Comparison of ENCODE assay signal across 19 mouse cellular contexts in the genomic region with DNA sequence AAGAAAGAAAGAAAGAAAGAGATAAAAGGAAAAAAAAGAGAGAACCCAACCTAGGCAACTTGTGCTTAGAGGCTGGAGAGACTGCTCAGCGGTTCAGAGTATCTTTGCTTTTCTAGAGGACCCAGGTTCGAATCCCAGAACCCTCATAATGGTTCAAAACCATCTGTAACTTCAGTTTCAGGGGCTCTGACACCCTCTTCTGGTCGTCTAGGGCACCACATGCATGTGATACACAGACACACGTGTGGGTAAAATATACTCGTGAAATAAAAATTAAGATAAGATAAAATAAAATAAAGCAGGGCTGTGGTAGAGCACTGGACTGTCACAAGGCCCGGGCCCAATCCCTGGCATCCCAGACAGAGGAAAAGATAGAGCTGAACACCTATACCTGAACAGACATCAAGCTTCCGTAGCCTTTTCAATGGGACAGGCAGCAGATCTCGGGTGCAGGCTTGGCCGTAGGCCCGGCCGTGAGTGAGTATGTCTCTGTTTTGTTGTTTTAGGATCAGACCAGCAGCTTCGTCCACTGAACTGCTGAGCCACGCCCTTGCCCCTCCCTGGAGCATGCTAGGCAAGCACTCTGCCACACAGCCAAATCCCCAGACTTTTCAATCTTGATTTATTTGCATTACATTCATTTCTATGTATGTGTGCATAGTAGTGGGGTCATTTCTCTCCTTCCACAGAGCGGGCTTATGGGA. TPM values are rescaled to one million over a fixed set of nuclear protein-coding genes. Genes with fewer than 3 reads are reported as not detected.
A peak's percentile ranks its signal among the peaks of the same experiment; 100 is the strongest.
DNase-seq lines count a peak whose midpoint lies in the region; ATAC-seq and TF ChIP-seq lines count a peak whose summit lies in the region.
"Had no signal": no experiment of that assay in that cellular context is flagged by ENCODE, and none has a peak within 500 bp of the region (broad histone marks: within the 10 kb centered on the region; RNA-seq: fewer than 3 reads in every experiment).

No protein-coding gene starts in this region.

- no peak overlapping the region for H3K27ac ChIP-seq in kidney, embryonic 14.5 days (ENCODE audit: low read depth, low read length)
- H3K27ac ChIP-seq in midbrain, postnatal 0 days (ENCODE audit: low read depth, low read length): no peak overlapping the region
- no peak overlapping the region for H3K27ac ChIP-seq in midbrain, embryonic 15.5 days
- peak overlapping the region; percentile 33; the same call in 1 of the 2 replicates for H3K27ac ChIP-seq in stomach, embryonic 16.5 days (ENCODE audit: low read length)
- no peak overlapping the region for H3K27ac ChIP-seq in forebrain, postnatal 0 days (ENCODE audit: low read depth, low read length)
- H3K27ac ChIP-seq: forebrain, embryonic 15.5 days; heart, embryonic 15.5 days; hindbrain, embryonic 10.5 days; midbrain, embryonic 12.5 days had no signal

- no peaks in the 10 kb centered on the region for H3K27me3 ChIP-seq in kidney, embryonic 14.5 days (ENCODE audit: control insufficient read depth, insufficient read depth, low read length)
- H3K27me3 ChIP-seq in midbrain, postnatal 0 days (ENCODE audit: insufficient read depth, low read length): no peaks in the 10 kb centered on the region
- H3K27me3 ChIP-seq in midbrain, embryonic 15.5 days (replicated peaks): no peaks in the 10 kb centered on the region
- H3K27me3 ChIP-seq in stomach, embryonic 16.5 days (ENCODE audit: control insufficient read depth, insufficient read depth, low read length): no peaks in the 10 kb centered on the region
- H3K27me3 ChIP-seq in forebrain, postnatal 0 days (ENCODE audit: insufficient read depth, low read length): no peaks in the 10 kb centered on the region
- H3K27me3 ChIP-seq: forebrain, embryonic 15.5 days; heart, embryonic 15.5 days; midbrain, embryonic 12.5 days had no signal

- no peaks in the 10 kb centered on the region for H3K9me3 ChIP-seq in kidney, embryonic 14.5 days (ENCODE audit: control insufficient read depth, low read length)
- H3K9me3 ChIP-seq in midbrain, postnatal 0 days (ENCODE audit: low read length): no peaks in the 10 kb centered on the region
- no peaks in the 10 kb centered on the region for H3K9me3 ChIP-seq in midbrain, embryonic 15.5 days
- no peaks in the 10 kb centered on the region for H3K9me3 ChIP-seq in stomach, embryonic 16.5 days (replicated peaks; ENCODE audit: control insufficient read depth, low read length)
- no peaks in the 10 kb centered on the region for H3K9me3 ChIP-seq in forebrain, postnatal 0 days (ENCODE audit: low read length)
- H3K9me3 ChIP-seq: forebrain, embryonic 15.5 days; heart, embryonic 15.5 days; hindbrain, embryonic 10.5 days; midbrain, embryonic 12.5 days had no signal

- H3K9ac ChIP-seq in kidney, embryonic 14.5 days (ENCODE audit: low read depth, low read length): no peak overlapping the region
- H3K9ac ChIP-seq in midbrain, postnatal 0 days (replicated peaks; ENCODE audit: low read length, poor library complexity, severe bottlenecking): no peak overlapping the region
- no peak overlapping the region for H3K9ac ChIP-seq in midbrain, embryonic 15.5 days
- H3K9ac ChIP-seq in stomach, embryonic 16.5 days (ENCODE audit: low read length): no peak overlapping the region
- H3K9ac ChIP-seq in forebrain, postnatal 0 days: no peak overlapping the region
- H3K9ac ChIP-seq: forebrain, embryonic 15.5 days; heart, embryonic 15.5 days; midbrain, embryonic 12.5 days had no signal

- TF ChIP-seq CTCF in midbrain, postnatal 0 days (IDR thresholded peaks at IDR 0.05): peak; percentile 32
- TF ChIP-seq CTCF in forebrain, postnatal 0 days (IDR thresholded peaks at IDR 0.05; ENCODE audit: low read depth): no peak

- no peak for ATAC-seq in kidney, embryonic 14.5 days (ENCODE audit: low FRiP score, low TSS enrichment)
- no peak for ATAC-seq in midbrain, postnatal 0 days (ENCODE audit: low FRiP score)
- ATAC-seq in midbrain, embryonic 15.5 days (replicated peaks): no peak
- no peak for ATAC-seq in stomach, embryonic 16.5 days (ENCODE audit: insufficient read depth, low FRiP score)
- no peak for ATAC-seq in forebrain, postnatal 0 days
- ATAC-seq: forebrain, embryonic 15.5 days; inflammation-experienced regulatory T-cells, adult 6 months had no signal

- WGBS in kidney, embryonic 14.5 days: 76% methylated on average over 14 of the region's 14 CpGs
- WGBS in midbrain, postnatal 0 days: 80% methylated on average over 14 of the region's 14 CpGs
- 79% methylated on average over 14 of the region's 14 CpGs for WGBS in midbrain, embryonic 15.5 days
- WGBS in stomach, embryonic 16.5 days: 65% methylated on average over 14 of the region's 14 CpGs
- 75% methylated on average over 14 of the region's 14 CpGs for WGBS in forebrain, postnatal 0 days

- peak; percentile 44 for DNase-seq in kidney, postnatal 14 days
- no peak for DNase-seq in midbrain, postnatal 0 days (ENCODE audit: low spot score)
- peak; percentile 47 for DNase-seq in NIH3T3 (ENCODE audit: low read depth)
- no peak for DNase-seq in forebrain, postnatal 0 days
- DNase-seq: adrenal gland, postnatal 10 days; cerebellum, adult 2 months; right cerebral cortex, postnatal 25 days; thymus, adult 18-20 months had no signal

- H3K4me3 ChIP-seq in kidney, embryonic 14.5 days (ENCODE audit: low read length): no peak overlapping the region
- no peak overlapping the region for H3K4me3 ChIP-seq in midbrain, postnatal 0 days (ENCODE audit: low read depth, low read length)
- no peak overlapping the region for H3K4me3 ChIP-seq in midbrain, embryonic 15.5 days
- H3K4me3 ChIP-seq in stomach, embryonic 16.5 days (replicated peaks; ENCODE audit: low read length): no peak overlapping the region
- H3K4me3 ChIP-seq in forebrain, postnatal 0 days (ENCODE audit: low read depth, low read length): no peak overlapping the region
- H3K4me3 ChIP-seq: forebrain, embryonic 15.5 days; heart, embryonic 15.5 days; hindbrain, embryonic 10.5 days; midbrain, embryonic 12.5 days had no signal

- H3K4me1 ChIP-seq in kidney, embryonic 14.5 days (ENCODE audit: control insufficient read depth, insufficient read depth, low read length): peaks cover 5% of the 10 kb centered on the region; the same call in 1 of the 2 replicates
- H3K4me1 ChIP-seq in midbrain, postnatal 0 days (ENCODE audit: insufficient read depth, low read length): 0 out of 2 replicates have a peak, but pooled peaks cover 3% of the 10 kb centered on the region
- peaks cover 9% of the 10 kb centered on the region for H3K4me1 ChIP-seq in midbrain, embryonic 15.5 days
- H3K4me1 ChIP-seq in stomach, embryonic 16.5 days (ENCODE audit: control insufficient read depth, insufficient read depth, low read length): peaks cover 3% of the 10 kb centered on the region; the same call in 1 of the 2 replicates
- peaks cover 8% of the 10 kb centered on the region; the same call in 1 of the 2 replicates for H3K4me1 ChIP-seq in forebrain, postnatal 0 days (ENCODE audit: insufficient read depth)

- no peaks in the 10 kb centered on the region for H3K36me3 ChIP-seq in kidney, embryonic 14.5 days (ENCODE audit: control insufficient read depth, insufficient read depth, low read length)
- H3K36me3 ChIP-seq in midbrain, postnatal 0 days (ENCODE audit: insufficient read depth, low read length): no peaks in the 10 kb centered on the region
- H3K36me3 ChIP-seq in midbrain, embryonic 15.5 days (replicated peaks): no peaks in the 10 kb centered on the region
- no peaks in the 10 kb centered on the region for H3K36me3 ChIP-seq in stomach, embryonic 16.5 days (ENCODE audit: control insufficient read depth, insufficient read depth, low read length)
- no peaks in the 10 kb centered on the region for H3K36me3 ChIP-seq in forebrain, postnatal 0 days (ENCODE audit: insufficient read depth)
- H3K36me3 ChIP-seq: forebrain, embryonic 15.5 days; heart, embryonic 15.5 days; hindbrain, embryonic 10.5 days; midbrain, embryonic 12.5 days had no signal

- no peak overlapping the region for H3K4me2 ChIP-seq in kidney, embryonic 14.5 days (replicated peaks; ENCODE audit: low read depth, low read length)
- no peak overlapping the region for H3K4me2 ChIP-seq in midbrain, postnatal 0 days (ENCODE audit: low read depth, low read length, poor library complexity, severe bottlenecking)
- no peak overlapping the region for H3K4me2 ChIP-seq in midbrain, embryonic 15.5 days
- no peak overlapping the region for H3K4me2 ChIP-seq in stomach, embryonic 16.5 days (ENCODE audit: low read depth, low read length)
- no peak overlapping the region for H3K4me2 ChIP-seq in forebrain, postnatal 0 days (ENCODE audit: low read depth)
- H3K4me2 ChIP-seq: forebrain, embryonic 15.5 days; heart, embryonic 15.5 days; midbrain, embryonic 12.5 days had no signal

RNA-seq across cellular contexts. Expression of a gene that starts 4.5 kb away (rescaled TPM):
- 309 and 333 TPM in 2 replicates for polyA plus RNA-seq in kidney, embryonic 14.5 days (2014; fragmentation: Nextera tagmentation; extraction: Ambion mirVana)
- 58.1 and 87.6 TPM in 2 replicates for total RNA-seq in midbrain, postnatal 0 days (2014; rRNA removed)
- polyA plus RNA-seq in midbrain, postnatal 0 days (2015; fragmentation: Nextera tagmentation; extraction: Ambion mirVana): 155 and 157 TPM in 2 replicates
- polyA plus RNA-seq in midbrain, embryonic 15.5 days (2015; fragmentation: Nextera tagmentation; extraction: Ambion mirVana): 191 and 194 TPM in 2 replicates
- 197 and 214 TPM in 2 replicates for polyA plus RNA-seq in stomach, embryonic 16.5 days (2015; fragmentation: Nextera tagmentation; extraction: Ambion mirVana)
- 68.9 and 97.5 TPM in 2 replicates for total RNA-seq in forebrain, postnatal 0 days (2014; rRNA removed)
- polyA plus RNA-seq in forebrain, postnatal 0 days (2015; fragmentation: Nextera tagmentation; extraction: Ambion mirVana): 150 and 160 TPM in 2 replicates

RNA-seq across cellular contexts. Expression of a gene that starts 16.7 kb away (rescaled TPM):
- polyA plus RNA-seq in kidney, embryonic 14.5 days (2014; fragmentation: Nextera tagmentation; extraction: Ambion mirVana): 0.14 TPM in 1 of 2 replicates, not detected in the other
- total RNA-seq in midbrain, postnatal 0 days (2014; rRNA removed): not detected in 2 replicates
- 0.93 and 1.1 TPM in 2 replicates for polyA plus RNA-seq in midbrain, postnatal 0 days (2015; fragmentation: Nextera tagmentation; extraction: Ambion mirVana)
- polyA plus RNA-seq in midbrain, embryonic 15.5 days (2015; fragmentation: Nextera tagmentation; extraction: Ambion mirVana): 0.64 and 0.98 TPM in 2 replicates
- 0.10 TPM in 1 of 2 replicates, not detected in the other for polyA plus RNA-seq in stomach, embryonic 16.5 days (2015; fragmentation: Nextera tagmentation; extraction: Ambion mirVana)
- not detected in 2 replicates for total RNA-seq in forebrain, postnatal 0 days (2014; rRNA removed)
- polyA plus RNA-seq in forebrain, postnatal 0 days (2015; fragmentation: Nextera tagmentation; extraction: Ambion mirVana): 0.55 and 0.97 TPM in 2 replicates
- total RNA-seq: adrenal gland, postnatal 10 days; gastrocnemius, adult 18-20 months; granulocyte monocyte progenitor cell, adult 5-6 weeks; liver, adult 2 months had no signal
- polyA plus RNA-seq: liver, adult 2 months had no signal

RNA-seq across cellular contexts. Expression of a gene that starts 24.4 kb away (rescaled TPM):
- 3.7 and 4.4 TPM in 2 replicates for polyA plus RNA-seq in kidney, embryonic 14.5 days (2014; fragmentation: Nextera tagmentation; extraction: Ambion mirVana)
- 148 and 153 TPM in 2 replicates for total RNA-seq in midbrain, postnatal 0 days (2014; rRNA removed)
- 13.1 TPM in 2 replicates for polyA plus RNA-seq in midbrain, postnatal 0 days (2015; fragmentation: Nextera tagmentation; extraction: Ambion mirVana)
- 16.1 and 16.9 TPM in 2 replicates for polyA plus RNA-seq in midbrain, embryonic 15.5 days (2015; fragmentation: Nextera tagmentation; extraction: Ambion mirVana)
- polyA plus RNA-seq in stomach, embryonic 16.5 days (2015; fragmentation: Nextera tagmentation; extraction: Ambion mirVana): 2.9 and 3.5 TPM in 2 replicates
- total RNA-seq in forebrain, postnatal 0 days (2014; rRNA removed): 162 and 164 TPM in 2 replicates
- polyA plus RNA-seq in forebrain, postnatal 0 days (2015; fragmentation: Nextera tagmentation; extraction: Ambion mirVana): 12.7 and 14.5 TPM in 2 replicates

RNA-seq across cellular contexts. Expression of a gene that starts 38.2 kb away (rescaled TPM):
- 1.8 and 2.2 TPM in 2 replicates for polyA plus RNA-seq in kidney, embryonic 14.5 days (2014; fragmentation: Nextera tagmentation; extraction: Ambion mirVana)
- 0.44 and 2.8 TPM in 2 replicates for total RNA-seq in midbrain, postnatal 0 days (2014; rRNA removed)
- polyA plus RNA-seq in midbrain, postnatal 0 days (2015; fragmentation: Nextera tagmentation; extraction: Ambion mirVana): 1.6 and 2.2 TPM in 2 replicates
- 3.0 and 3.5 TPM in 2 replicates for polyA plus RNA-seq in midbrain, embryonic 15.5 days (2015; fragmentation: Nextera tagmentation; extraction: Ambion mirVana)
- 3.4 and 3.5 TPM in 2 replicates for polyA plus RNA-seq in stomach, embryonic 16.5 days (2015; fragmentation: Nextera tagmentation; extraction: Ambion mirVana)
- 1.5 and 1.8 TPM in 2 replicates for total RNA-seq in forebrain, postnatal 0 days (2014; rRNA removed)
- polyA plus RNA-seq in forebrain, postnatal 0 days (2015; fragmentation: Nextera tagmentation; extraction: Ambion mirVana): 1.2 and 2.5 TPM in 2 replicates

Comparison
In these comparisons a context has a peak if more than half of its experiments do, and no peak if none do; other contexts are left out.
1. DNase-seq: peak in kidney, postnatal 14 days (single experiment) and NIH3T3 (single experiment); none in midbrain, postnatal 0 days (single experiment) and forebrain, postnatal 0 days (single experiment).